ENCODE assay signal across 8 mouse cellular contexts in genomic region chr11:104197861-104198260, GRCm38 (mm10). TPM values are rescaled to one million over a fixed set of nuclear protein-coding genes. Genes with fewer than 3 reads are reported as not detected.
DNase-seq lines count a peak whose midpoint lies in the region; ATAC-seq and TF ChIP-seq lines count a peak whose summit lies in the region.
"Had no signal": no experiment of that assay in that cellular context is flagged by ENCODE, and none has a peak within 500 bp of the region (broad histone marks: within the 10 kb centered on the region; RNA-seq: fewer than 3 reads in every experiment).

No protein-coding gene starts in this region.

- DNase-seq in lung, embryonic 14.5 days, result peak; percentile 84
- DNase-seq in lung, adult 18-20 months, result no peak
- DNase-seq in R1 (ENCODE audit: low read depth, low spot score), result peak; percentile 52
- DNase-seq in embryo, embryonic 11 days, result peak; percentile 71
- DNase-seq in mesoderm, embryonic 11.5 days (ENCODE audit: low read depth, low spot score), result peak; percentile 70
- no peak for DNase-seq in cerebellum, postnatal 25 days
- DNase-seq in layer of hippocampus, adult 9-10 months (ENCODE audit: low spot score), result no peak

- no peak overlapping the region for H3K4me3 ChIP-seq in lung, embryonic 14.5 days (ENCODE audit: low read depth, low read length)
- H3K4me3 ChIP-seq: neural tube, embryonic 13.5 days had no signal

- H3K4me1 ChIP-seq in lung, embryonic 14.5 days (ENCODE audit: insufficient read depth), result no peaks in the 10 kb centered on the region
- H3K4me1 ChIP-seq: neural tube, embryonic 13.5 days had no signal

- no peak overlapping the region for H3K4me2 ChIP-seq in lung, embryonic 14.5 days
- H3K4me2 ChIP-seq: neural tube, embryonic 13.5 days had no signal

- H3K9me3 ChIP-seq in lung, embryonic 14.5 days (ENCODE audit: low read depth, low read length), result no peaks in the 10 kb centered on the region

- H3K27ac ChIP-seq in lung, embryonic 14.5 days (ENCODE audit: low read depth), result no peak overlapping the region
- H3K27ac ChIP-seq: neural tube, embryonic 13.5 days had no signal

- no peaks in the 10 kb centered on the region for H3K36me3 ChIP-seq in lung, embryonic 14.5 days (ENCODE audit: insufficient read depth)
- H3K36me3 ChIP-seq: neural tube, embryonic 13.5 days had no signal

- no peaks in the 10 kb centered on the region for H3K27me3 ChIP-seq in lung, embryonic 14.5 days (ENCODE audit: insufficient read depth, low read length)

- TF ChIP-seq CTCF in lung, embryonic 14.5 days (IDR thresholded peaks at IDR 0.05; ENCODE audit: low read depth), result no peak

- WGBS in lung, embryonic 14.5 days, result 4% methylated on average over 10 of the region's 10 CpGs

- H3K9ac ChIP-seq in lung, embryonic 14.5 days, result no peak overlapping the region
- H3K9ac ChIP-seq: neural tube, embryonic 13.5 days had no signal

- ATAC-seq in lung, embryonic 14.5 days (ENCODE audit: insufficient read depth), result no peak

RNA-seq across cellular contexts. Expression of gene Sppl2c, which starts 11.7 kb away (rescaled TPM):
- not detected in 2 replicates for polyA plus RNA-seq in lung, embryonic 14.5 days (2014; fragmentation: Nextera tagmentation; extraction: Ambion mirVana)
- polyA plus RNA-seq: neural tube, embryonic 13.5 days had no signal

RNA-seq across cellular contexts. Expression of gene Mapt, which starts 33.3 kb away (rescaled TPM):
- 2.5 and 4.1 TPM in 2 replicates for polyA plus RNA-seq in lung, embryonic 14.5 days (2014; fragmentation: Nextera tagmentation; extraction: Ambion mirVana)

Comparison
In these comparisons a context has a peak if more than half of its experiments do, and no peak if none do; other contexts are left out.
1. DNase-seq: peak in lung, embryonic 14.5 days (single experiment), R1 (single experiment), embryo, embryonic 11 days (single experiment) and mesoderm, embryonic 11.5 days (single experiment); none in lung, adult 18-20 months (0 of 2), cerebellum, postnatal 25 days (0 of 2) and layer of hippocampus, adult 9-10 months (single experiment).